Mouse (Mus musculus) neural tube, embryonic 12.5 days (tissue): Measurements from ENCODE around the gene Tmem39b. TPM values are rescaled to one million over a fixed set of nuclear protein-coding genes. Genes with fewer than 3 reads are reported as not detected.
"Not testable (repeated sequence)": the region's sequence is repeated elsewhere in the genome, so short reads cannot be mapped to it uniquely, and the experiment has no call there.

ENCODE experiments used
- ATAC-seq: fragments of 200-750 bp; cut with Nextera tagmentation; 2 replicates; pipeline ENCODE4 v1.8.0; 2017; ENCODE audit warnings: low read depth, mild to moderate bottlenecking, moderate TSS enrichment, moderate library complexity; ENCODE audit not compliant: low FRiP score
- H3K27ac ChIP-seq: fragments of 300-500 bp; sonication (generic); 2 replicates; pipeline ENCODE4 v1.5.1; 2016
- H3K27me3 ChIP-seq: fragments of 300-500 bp; sonication (generic); replicated peaks from 2 replicates; pipeline ENCODE4 v1.6.1; 2016; ENCODE audit warnings: mild to moderate bottlenecking
- H3K36me3 ChIP-seq: fragments of 300-500 bp; sonication (generic); 2 replicates; pipeline ENCODE4 v1.6.1; 2016; ENCODE audit warnings: mild to moderate bottlenecking
- H3K4me1 ChIP-seq: fragments of 300-500 bp; sonication (generic); 2 replicates; pipeline ENCODE4 v1.6.1; 2016
- H3K4me2 ChIP-seq: fragments of 300-500 bp; sonication (generic); replicated peaks from 2 replicates; pipeline ENCODE4 v1.6.1; 2016; ENCODE audit warnings: mild to moderate bottlenecking
- H3K4me3 ChIP-seq: fragments of 300-500 bp; sonication (generic); 2 replicates; pipeline ENCODE4 v1.5.1; 2016
- H3K9ac ChIP-seq: fragments of 300-500 bp; sonication (generic); 2 replicates; pipeline ENCODE4 v1.6.1; 2016; ENCODE audit warnings: mild to moderate bottlenecking
- H3K9me3 ChIP-seq: fragments of 300-500 bp; sonication (generic); 2 replicates; pipeline ENCODE4 v1.6.1; 2016; ENCODE audit warnings: mild to moderate bottlenecking
- WGBS: fragments of 180-500 bp; shearing (Covaris S2); methylation state at CpG from one replicate; pipeline ENCODE4 v1.1.7; 2016; 5-methylcytosine and 5-hydroxymethylcytosine counted together
- polyA plus RNA-seq: library from polyadenylated mRNA; unstranded; fragments of >200 nt; fragmentation: Nextera tagmentation; extraction: Ambion mirVana; gene quantifications from 2 replicates; pipeline ENCODE4 v1.2.1, GENCODE M21; 2016

Tmem39b gene
- 16.0 and 16.8 TPM in 2 replicates for polyA plus RNA-seq

GRCm38 (mm10) chr4:129696158-129696985, at the start of gene Tmem39b:
Gene Tmem39b (minus strand): TSS chr4:129696838.
- peak; percentile 88 for ATAC-seq

DNA sequence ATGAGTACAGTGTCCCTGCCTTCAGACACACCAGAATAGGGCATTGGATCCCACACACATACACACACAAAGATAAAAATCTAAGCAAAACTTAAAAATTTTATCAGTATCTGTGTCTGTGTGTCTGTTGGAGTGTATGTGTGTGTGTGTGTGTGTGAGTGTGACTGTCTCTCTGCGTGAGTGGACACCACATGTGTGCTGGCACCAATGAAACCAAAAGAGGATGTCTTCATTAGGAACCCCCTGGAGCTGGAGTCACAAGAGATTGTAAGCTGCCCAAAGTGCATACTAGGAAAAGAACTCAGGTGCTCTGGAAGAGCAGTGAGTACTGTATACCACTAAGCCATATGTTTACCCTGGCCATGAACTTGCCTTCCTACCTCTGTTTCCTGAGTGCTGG, 49.5 kb upstream of the Tmem39b start:
- ATAC-seq: no peak
- H3K4me1 ChIP-seq: peaks cover 7% of the 10 kb centered on the region; the same call in 1 of the 2 replicates
- no peaks in the 10 kb centered on the region for H3K36me3 ChIP-seq
- 68% methylated on average over 1 of the region's 1 CpGs for WGBS
- no peak overlapping the region for H3K9ac ChIP-seq
- no peaks in the 10 kb centered on the region for H3K9me3 ChIP-seq
- H3K4me2 ChIP-seq: no peak overlapping the region
- H3K27me3 ChIP-seq: no peaks in the 10 kb centered on the region
- H3K4me3 ChIP-seq: no peak overlapping the region
- no peak overlapping the region for H3K27ac ChIP-seq

More at GRCm38 (mm10) chr4:129696158-129696985, at the start of gene Tmem39b:
- H3K9me3 ChIP-seq: no peaks in the 10 kb centered on the region
- peak within 1 kb of the TSS; percentile 96 for H3K27ac ChIP-seq
- H3K27me3 ChIP-seq: no peaks in the 10 kb centered on the region
- WGBS: under 1% methylated on average over 57 of the region's 57 CpGs
- H3K36me3 ChIP-seq: peaks cover 29% of the 10 kb centered on the region
- H3K4me1 ChIP-seq: peaks cover 7% of the 10 kb centered on the region
- peak within 1 kb of the TSS; percentile 66 for H3K4me2 ChIP-seq
- H3K9ac ChIP-seq: peak within 1 kb of the TSS; percentile 78
- peak within 1 kb of the TSS; percentile 72 for H3K4me3 ChIP-seq

DNA sequence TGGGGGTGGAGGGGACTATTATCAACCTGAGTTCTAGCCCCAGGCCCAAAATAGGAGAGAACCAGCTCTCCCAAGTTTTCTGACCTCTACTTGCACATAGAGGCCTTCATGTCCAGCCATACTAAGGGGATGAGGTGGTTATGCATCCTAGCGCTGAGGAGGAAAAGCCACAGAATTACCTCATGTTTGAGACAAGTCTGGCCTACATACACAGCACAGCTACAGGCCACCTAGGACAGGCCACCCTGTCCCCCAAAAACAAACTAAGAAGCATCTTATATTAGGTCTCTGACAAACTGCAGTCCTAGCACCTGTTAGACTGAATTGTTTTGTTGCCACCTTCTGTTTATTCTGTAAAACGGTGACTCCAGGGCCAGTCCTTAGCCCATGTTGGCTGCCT, 46.9 kb upstream of the Tmem39b start:
- 32% methylated on average over 2 of the region's 2 CpGs for WGBS
- H3K27ac ChIP-seq: no peak overlapping the region
- no peaks in the 10 kb centered on the region for H3K27me3 ChIP-seq
- H3K4me1 ChIP-seq: peaks cover 17% of the 10 kb centered on the region
- H3K4me2 ChIP-seq: peak overlapping the region; percentile 86
- no peak for ATAC-seq
- H3K36me3 ChIP-seq: no peaks in the 10 kb centered on the region
- H3K4me3 ChIP-seq: 0 out of 2 replicates have a peak overlapping the region, but pooled peaks have one; percentile 99
- H3K9ac ChIP-seq: peak overlapping the region; percentile 80; the same call in 1 of the 2 replicates
- no peaks in the 10 kb centered on the region for H3K9me3 ChIP-seq

DNA sequence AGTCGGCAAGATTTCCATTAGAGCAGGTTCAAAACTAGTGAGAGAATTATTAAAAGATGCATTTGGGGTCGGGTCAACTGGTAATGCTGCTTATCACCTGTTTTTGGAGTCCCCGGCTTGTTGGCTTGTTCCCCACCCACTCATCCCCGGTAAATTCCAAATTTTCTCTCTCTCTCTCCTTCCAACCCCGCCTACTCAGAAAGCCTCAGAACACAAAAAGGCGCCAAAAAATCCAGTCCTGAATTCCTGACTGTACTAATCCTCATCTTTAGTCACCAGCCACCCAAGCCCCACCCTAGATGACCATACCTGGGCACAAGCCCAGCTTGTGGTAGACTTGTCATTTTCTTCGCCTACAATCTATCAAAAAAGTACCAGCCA, 46.4 kb upstream of the Tmem39b start:
- peaks cover 17% of the 10 kb centered on the region for H3K4me1 ChIP-seq

DNA sequence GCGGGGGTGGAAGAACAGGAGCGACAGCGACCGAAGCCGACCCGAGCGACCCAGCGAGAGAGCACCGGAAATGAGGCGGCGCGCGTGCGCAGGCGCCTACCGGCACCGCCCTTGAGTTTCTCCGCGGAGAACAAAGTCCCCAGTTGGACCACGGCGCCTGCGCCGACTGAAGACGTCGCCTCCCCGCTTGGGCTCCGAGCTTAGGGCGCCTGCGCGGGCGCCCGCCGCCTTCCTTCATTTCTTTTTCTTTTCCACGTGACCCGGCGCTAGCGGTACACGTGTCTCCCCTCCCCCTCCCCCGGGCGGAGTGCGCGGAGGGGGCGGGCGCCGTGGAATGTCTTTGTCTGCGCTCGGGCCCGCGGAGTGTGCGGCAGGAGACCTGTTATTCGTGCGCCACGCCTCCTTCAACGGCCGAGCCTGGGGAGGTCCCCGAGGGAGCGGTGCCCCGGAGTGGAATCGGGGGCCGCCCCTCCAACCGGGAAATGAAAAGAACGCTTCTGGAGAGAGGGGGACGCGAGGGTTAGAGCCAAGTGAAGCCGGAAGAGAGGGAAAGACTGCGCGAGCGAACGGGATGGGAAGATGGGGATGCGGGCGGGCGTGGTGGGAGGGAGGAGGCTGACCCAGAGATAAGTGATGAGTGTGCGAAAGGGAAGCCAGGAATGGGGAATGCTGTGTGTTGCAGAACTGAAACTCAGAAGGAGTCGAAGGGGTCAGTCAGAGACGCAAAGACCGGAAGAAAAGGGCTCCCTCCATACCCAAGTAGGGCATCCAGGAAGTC, 45.8 kb upstream of the Tmem39b start, which contains the start of gene Khdrbs1:
Gene Khdrbs1, minus strand, starts transcription at position 72 of the 778 bp plus-strand sequence.
- Histone ChIP-seq H3K4me1 (peaks cover 17% of the 10 kb centered on the region), H3K4me3 (peak within 1 kb of the TSS; percentile 99), H3K4me2 (peak within 1 kb of the TSS; percentile 86), H3K9me3 (no peaks in the 10 kb centered on the region), H3K27me3 (no peaks in the 10 kb centered on the region), H3K9ac (peak within 1 kb of the TSS; percentile 100), H3K36me3 (no peaks in the 10 kb centered on the region), H3K27ac (peak within 1 kb of the TSS; percentile 96)
- WGBS: under 1% methylated on average over 76 of the region's 76 CpGs
- ATAC-seq: peak; percentile 93

More for the DNA sequence above, 46.4 kb upstream of the Tmem39b start:
- H3K4me3 ChIP-seq: peak overlapping the region; percentile 99
- 0 out of 2 replicates have a peak, but pooled peaks have one; percentile 4 for ATAC-seq
- no peaks in the 10 kb centered on the region for H3K9me3 ChIP-seq
- H3K27me3 ChIP-seq: no peaks in the 10 kb centered on the region
- H3K27ac ChIP-seq: peak overlapping the region; percentile 96
- 10% methylated on average over 7 of the region's 7 CpGs for WGBS
- H3K36me3 ChIP-seq: no peaks in the 10 kb centered on the region
- peak overlapping the region; percentile 80 for H3K9ac ChIP-seq
- peak overlapping the region; percentile 86 for H3K4me2 ChIP-seq

- peak overlapping the region; percentile 100 for H3K9ac ChIP-seq
- peak overlapping the region; percentile 86 for H3K4me2 ChIP-seq
- peak; percentile 59 for ATAC-seq
- no peaks in the 10 kb centered on the region for H3K36me3 ChIP-seq
- no peaks in the 10 kb centered on the region for H3K9me3 ChIP-seq
- peak overlapping the region; percentile 93 for H3K27ac ChIP-seq
- WGBS: under 1% methylated on average over 34 of the region's 34 CpGs
- H3K4me1 ChIP-seq: peaks cover 17% of the 10 kb centered on the region
- H3K4me3 ChIP-seq: peak overlapping the region; percentile 99
- no peaks in the 10 kb centered on the region for H3K27me3 ChIP-seq
Measured at GRCm38 (mm10) chr4:129741974-129742231, 45.3 kb upstream of the Tmem39b start.

DNA sequence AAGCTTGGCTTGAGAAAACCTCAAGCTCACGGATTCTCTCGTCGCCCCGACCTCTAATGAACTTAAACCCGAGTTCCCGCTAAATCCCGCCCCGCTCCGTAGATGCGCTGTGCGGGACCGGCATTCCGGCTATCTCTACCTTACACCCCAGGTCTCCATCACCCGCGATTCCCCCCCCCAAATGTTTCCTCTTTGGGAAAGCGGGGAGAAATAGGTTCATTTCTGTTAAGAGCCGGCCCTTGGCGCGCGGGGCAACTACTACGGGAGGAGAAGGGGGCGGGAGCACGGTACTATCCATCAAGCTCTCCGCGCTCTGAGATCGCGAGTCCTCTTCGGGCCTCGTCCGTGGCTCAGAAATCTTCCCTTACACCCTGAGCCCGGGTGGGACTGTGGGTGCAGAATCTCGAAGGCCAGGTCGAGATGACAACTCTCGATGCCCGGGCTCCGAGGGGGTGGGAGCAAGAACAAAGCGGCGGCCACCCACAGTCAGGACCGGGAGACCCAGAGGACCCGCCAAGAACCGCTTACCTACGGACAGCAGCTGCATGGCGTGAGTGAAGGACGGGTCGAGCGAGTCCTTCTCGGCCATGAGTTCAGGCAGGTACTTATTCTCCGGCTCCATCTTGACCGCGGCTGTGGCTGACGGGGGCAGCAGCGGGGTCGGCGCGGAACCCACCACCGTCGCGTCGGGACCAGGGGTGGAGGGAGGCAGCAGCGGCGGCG, 44.8 kb upstream of the Tmem39b start:
- ATAC-seq: peak; percentile 26
- Histone ChIP-seq H3K4me3 (peak overlapping the region; percentile 99), H3K9ac (peak overlapping the region; percentile 100), H3K36me3 (no peaks in the 10 kb centered on the region), H3K9me3 (no peaks in the 10 kb centered on the region), H3K4me1 (peaks cover 17% of the 10 kb centered on the region), H3K27me3 (no peaks in the 10 kb centered on the region), H3K4me2 (peak overlapping the region; percentile 86), H3K27ac (peak overlapping the region; percentile 93)
- WGBS: under 1% methylated on average over 62 of the region's 62 CpGs

GRCm38 (mm10) chr4:129739111-129739645, 42.5 kb upstream of the Tmem39b start:
- Histone ChIP-seq H3K9me3 (no peaks in the 10 kb centered on the region), H3K27me3 (no peaks in the 10 kb centered on the region), H3K4me2 (peak overlapping the region; percentile 86), H3K9ac (0 out of 2 replicates have a peak overlapping the region, but pooled peaks have one; percentile 21), H3K4me1 (peaks cover 17% of the 10 kb centered on the region), H3K36me3 (no peaks in the 10 kb centered on the region), H3K4me3 (no peak overlapping the region), H3K27ac (no peak overlapping the region)
- WGBS: 84% methylated on average over 4 of the region's 4 CpGs
- no peak for ATAC-seq

DNA sequence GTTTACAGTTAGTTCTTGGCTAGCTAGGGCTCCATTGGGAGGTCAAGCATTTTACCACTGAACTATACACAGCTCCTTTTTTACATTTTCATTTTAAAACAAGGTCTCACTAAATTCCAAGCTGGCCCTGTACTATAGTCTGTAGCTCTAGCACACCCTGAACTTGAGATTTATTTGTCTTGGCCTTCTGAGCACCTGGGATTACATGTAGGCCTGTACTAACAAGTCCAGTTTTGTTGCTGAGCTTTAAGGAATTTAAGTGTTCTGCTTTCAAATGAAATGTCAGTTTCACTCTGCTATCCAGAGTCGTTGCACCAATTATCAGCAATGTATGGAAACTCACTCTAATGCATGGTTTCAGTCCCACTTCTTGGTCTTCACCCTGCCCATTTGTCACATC, 39.5 kb upstream of the Tmem39b start:
- H3K9me3 ChIP-seq: no peaks in the 10 kb centered on the region
- H3K4me2 ChIP-seq: no peak overlapping the region
- H3K4me3 ChIP-seq: no peak overlapping the region
- H3K27ac ChIP-seq: no peak overlapping the region
- H3K36me3 ChIP-seq: no peaks in the 10 kb centered on the region
- peaks cover 11% of the 10 kb centered on the region for H3K4me1 ChIP-seq
- H3K27me3 ChIP-seq: no peaks in the 10 kb centered on the region
- 85% methylated on average over 1 of the region's 1 CpGs for WGBS
- no peak for ATAC-seq
- H3K9ac ChIP-seq: no peak overlapping the region

- 99% methylated on average over 3 of the region's 4 CpGs for WGBS
- H3K9me3 ChIP-seq, ATAC-seq, H3K27me3 ChIP-seq, H3K4me2 ChIP-seq, H3K9ac ChIP-seq, H3K36me3 ChIP-seq, H3K4me3 ChIP-seq, H3K27ac ChIP-seq: not testable (repeated sequence)
- peaks cover 10% of the 10 kb centered on the region for H3K4me1 ChIP-seq
Measured at GRCm38 (mm10) chr4:129735485-129735884, 38.8 kb upstream of the Tmem39b start.

GRCm38 (mm10) chr4:129731423-129731822, 34.8 kb upstream of the Tmem39b start:
- H3K27me3 ChIP-seq: no peaks in the 10 kb centered on the region
- no peaks in the 10 kb centered on the region for H3K9me3 ChIP-seq
- H3K4me1 ChIP-seq: no peaks in the 10 kb centered on the region
- peaks cover 32% of the 10 kb centered on the region for H3K36me3 ChIP-seq
- H3K9ac ChIP-seq: no peak overlapping the region
- ATAC-seq: no peak
- no peak overlapping the region for H3K4me3 ChIP-seq
- H3K27ac ChIP-seq: no peak overlapping the region
- H3K4me2 ChIP-seq: no peak overlapping the region
- 86% methylated on average over 5 of the region's 5 CpGs for WGBS
